Mouse (Mus musculus): ENCODE measurements around the gene Apex1. TPM values are rescaled to one million over a fixed set of nuclear protein-coding genes. Genes with fewer than 3 reads are reported as not detected.
A peak's percentile ranks its signal among the peaks of the same experiment; 100 is the strongest.
"Not testable (repeated sequence)": the region's sequence is repeated elsewhere in the genome, so short reads cannot be mapped to it uniquely, and the experiment has no call there.

The Apex1 gene
- 10 to 100 TPM; 61.2 to 67.5 (median 64.1) TPM for total RNA-seq (2022)

- peak; percentile 97 to 98 for DNase-seq (ENCODE audit: low spot score in 2 of 2)
Observed at GRCm38 (mm10) chr14:50924281-50925064, at the start of gene Apex1, which contains the start of gene Osgep. Apex1 (plus strand) TSS chr14:50924968. Osgep (minus strand) TSS chr14:50924893.

GRCm38 (mm10) chr14:50875175-50875574 is 49.6 kb upstream of the Apex1 start:
- no peak for DNase-seq (ENCODE audit: low spot score in 2 of 2)

- no peak for DNase-seq (ENCODE audit: low spot score in 2 of 2)
Observed at GRCm38 (mm10) chr14:50875591-50876230, 49.1 kb upstream of the Apex1 start.

GRCm38 (mm10) chr14:50876236-50876950 is 48.4 kb upstream of the Apex1 start:
- DNase-seq (ENCODE audit: low spot score in 2 of 2): no peak

GRCm38 (mm10) chr14:50891621-50892020 is 33.1 kb upstream of the Apex1 start:
- DNase-seq (ENCODE audit: low spot score in 2 of 2): no peak

GRCm38 (mm10) chr14:50892091-50892490 is 32.7 kb upstream of the Apex1 start:
- DNase-seq (ENCODE audit: low spot score in 2 of 2): no peak

- DNase-seq (ENCODE audit: low spot score in 2 of 2): no peak
Observed at GRCm38 (mm10) chr14:50892541-50893459, 32.0 kb upstream of the Apex1 start.

GRCm38 (mm10) chr14:50895407-50895806 is 29.4 kb upstream of the Apex1 start:
- DNase-seq (ENCODE audit: low spot score in 2 of 2): no peak

- DNase-seq (ENCODE audit: low spot score in 2 of 2): peak in 1 of 2 experiments; percentile 50
Observed at GRCm38 (mm10) chr14:50895985-50896746, 28.6 kb upstream of the Apex1 start.

- peak in 1 of 2 experiments; percentile 28 for DNase-seq (ENCODE audit: low spot score in 2 of 2)
Observed at GRCm38 (mm10) chr14:50896747-50897373, 27.9 kb upstream of the Apex1 start.

GRCm38 (mm10) chr14:50897374-50897765 is 27.4 kb upstream of the Apex1 start, which contains the start of gene Klhl33:
Klhl33 (minus strand) TSS chr14:50897507.
- no peak for DNase-seq (ENCODE audit: low spot score in 2 of 2)

GRCm38 (mm10) chr14:50897992-50898391 is 26.8 kb upstream of the Apex1 start:
- DNase-seq (ENCODE audit: low spot score in 2 of 2): not testable (repeated sequence)

GRCm38 (mm10) chr14:50903973-50904827 is 20.6 kb upstream of the Apex1 start:
- DNase-seq (ENCODE audit: low spot score in 2 of 2): no peak

- no peak for DNase-seq (ENCODE audit: low spot score in 2 of 2)
Observed at GRCm38 (mm10) chr14:50904828-50905129, 20.0 kb upstream of the Apex1 start.

GRCm38 (mm10) chr14:50905327-50905726 is 19.4 kb upstream of the Apex1 start:
- DNase-seq (ENCODE audit: low spot score in 2 of 2): not testable (repeated sequence)

- DNase-seq (ENCODE audit: low spot score in 2 of 2): no peak
Observed at GRCm38 (mm10) chr14:50908126-50908525, 16.6 kb upstream of the Apex1 start.

GRCm38 (mm10) chr14:50911356-50911755 is 13.4 kb upstream of the Apex1 start:
- DNase-seq (ENCODE audit: low spot score in 2 of 2): no peak

- not testable (repeated sequence) for DNase-seq (ENCODE audit: low spot score in 2 of 2)
Observed at GRCm38 (mm10) chr14:50923437-50923836, 1.3 kb upstream of the Apex1 start.

Measured in layer of hippocampus, adult 8-10 months (tissue).